Mouse (Mus musculus): ENCODE measurements at regions not wholly inside any gene's neighbourhood (a gene's known extent, or its start where the extent isn't known, plus 50 kb on each side); places are given as distances from the start of the nearest gene placed in this dataset.

DNA sequence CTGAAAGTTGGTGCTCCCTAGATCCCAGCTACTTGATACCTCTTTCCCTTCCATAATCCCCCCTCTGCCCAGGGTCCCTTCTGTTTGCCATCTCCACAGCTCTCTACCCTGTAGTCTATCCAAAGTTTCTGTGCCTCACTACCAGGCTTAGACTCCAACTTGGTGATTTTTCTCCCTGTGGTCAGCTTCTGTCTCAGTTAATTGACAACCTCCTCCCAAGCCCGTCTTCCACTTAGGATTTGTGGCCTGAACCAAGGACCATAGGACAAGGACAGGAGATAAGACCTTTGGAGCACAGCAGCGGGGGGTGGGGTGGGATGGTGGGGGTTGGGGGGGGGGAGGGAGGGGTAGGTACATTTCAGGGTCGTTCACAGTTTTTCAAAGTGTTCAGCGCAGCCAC is 371.3 kb downstream of the Eipr1 start:
- DNase-seq (ENCODE audit: low spot score) = no peak

DNA sequence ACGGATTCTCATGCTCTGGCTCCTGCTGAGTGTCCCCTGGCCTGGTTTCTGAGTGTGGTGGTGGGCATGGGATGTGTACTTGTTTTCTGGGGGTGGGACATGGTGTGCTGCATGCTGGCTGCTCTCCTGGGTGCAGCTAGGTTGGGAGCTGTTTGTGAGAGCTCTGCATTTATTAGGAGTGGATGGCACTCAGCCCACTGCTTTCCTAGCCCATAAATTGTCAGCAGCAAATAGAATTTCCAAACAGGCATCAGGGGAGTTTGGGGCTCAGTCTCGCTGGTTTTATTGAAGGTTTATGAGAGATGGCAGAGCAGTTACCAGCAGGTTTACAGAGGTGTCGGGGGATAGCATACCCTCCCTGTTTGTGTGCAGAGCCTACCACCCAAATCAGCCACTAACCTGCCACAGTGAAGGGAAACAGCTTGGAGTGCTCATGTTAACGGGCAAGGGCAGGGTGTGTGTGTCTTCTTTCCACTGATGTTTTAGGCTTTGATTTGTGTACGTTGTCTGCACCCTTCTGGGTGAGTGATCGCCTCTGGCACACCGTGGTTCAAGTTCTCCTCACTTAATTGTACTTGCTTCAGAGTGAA is 372.6 kb downstream of the Eipr1 start:
- no peak for DNase-seq (ENCODE audit: low spot score)

DNA sequence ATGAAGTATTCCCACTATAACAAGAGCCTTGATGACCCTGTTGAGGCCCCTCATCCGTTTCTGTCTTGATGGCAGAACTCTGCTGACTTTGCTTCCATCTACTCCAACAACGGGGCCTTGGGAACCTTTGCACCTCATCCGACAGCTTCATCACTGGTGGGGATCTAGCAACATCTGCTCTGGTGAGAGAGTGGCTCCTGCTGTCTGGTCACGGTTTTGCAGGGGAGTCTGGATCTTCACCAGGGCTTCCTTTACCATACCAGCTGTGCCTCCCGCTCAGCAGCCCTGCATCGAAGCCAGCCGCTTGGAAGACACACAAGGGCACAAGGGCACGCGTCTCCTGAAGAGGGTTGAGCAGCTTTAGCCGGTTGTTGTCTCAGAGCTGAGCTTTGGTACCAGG is 377.2 kb downstream of the Eipr1 start:
- no peak for DNase-seq (ENCODE audit: low spot score)

DNA sequence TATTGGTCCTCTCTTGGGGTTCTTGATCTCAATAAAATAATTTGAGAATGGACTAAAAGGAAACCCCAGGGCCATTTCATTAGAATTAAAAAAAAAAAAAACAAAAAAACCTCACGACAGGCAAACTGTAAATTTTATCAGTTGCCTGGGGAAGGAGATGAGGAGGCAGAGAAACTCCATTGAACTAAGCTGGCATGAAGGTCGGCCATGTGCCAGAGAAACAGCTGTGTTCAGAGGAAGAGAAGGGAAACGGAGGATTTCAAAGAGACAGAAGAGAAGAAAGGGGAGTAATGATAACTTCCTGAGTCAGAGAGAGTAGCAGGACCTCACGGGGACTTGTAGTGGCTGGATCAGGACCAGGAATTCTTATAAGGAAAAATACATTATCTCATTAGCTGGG is 377.7 kb downstream of the Eipr1 start:
- no peak for DNase-seq (ENCODE audit: low spot score)

DNA sequence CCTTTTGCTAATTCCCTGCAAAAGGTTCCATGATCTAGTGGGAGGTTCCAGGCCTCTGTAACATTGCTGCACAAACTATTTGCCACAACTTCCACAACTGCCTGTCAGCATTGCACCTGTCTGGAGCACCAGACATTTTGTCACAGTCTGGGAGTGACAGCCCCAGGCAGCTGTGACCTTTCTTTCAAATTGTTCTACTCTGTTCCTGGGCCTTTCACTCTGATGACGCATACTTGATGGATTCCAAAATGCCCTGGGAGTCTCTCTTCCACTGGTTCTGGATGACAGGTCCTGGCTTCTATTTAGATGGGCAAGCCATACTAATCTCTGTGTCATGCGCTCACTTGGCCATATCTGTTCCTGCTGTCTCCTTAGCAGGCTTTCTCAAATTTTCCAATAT is 382.7 kb downstream of the Eipr1 start:
- no peak for DNase-seq (ENCODE audit: low spot score)

DNA sequence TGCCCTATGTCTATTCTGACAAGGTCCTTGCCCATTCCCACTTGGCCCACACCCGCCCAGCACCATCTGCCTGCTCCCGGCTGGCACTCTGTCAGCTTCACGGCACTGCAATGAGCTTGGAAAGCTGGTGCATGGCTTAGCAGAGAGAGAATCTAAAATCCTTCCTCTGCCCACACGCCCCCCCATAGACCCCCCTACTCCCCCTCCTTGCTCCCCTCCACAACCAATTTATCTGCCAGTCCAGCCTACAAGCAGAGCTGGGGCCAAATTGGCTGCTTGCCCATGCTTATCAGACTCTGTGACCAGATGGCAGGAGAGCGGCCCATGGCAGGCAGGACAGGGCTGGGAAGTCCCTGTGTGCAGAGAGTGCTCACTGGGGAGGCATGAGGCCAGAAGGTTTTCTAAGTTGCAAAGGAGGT is 385.3 kb downstream of the Eipr1 start:
- peak; percentile 70 for DNase-seq (ENCODE audit: low spot score)

DNA sequence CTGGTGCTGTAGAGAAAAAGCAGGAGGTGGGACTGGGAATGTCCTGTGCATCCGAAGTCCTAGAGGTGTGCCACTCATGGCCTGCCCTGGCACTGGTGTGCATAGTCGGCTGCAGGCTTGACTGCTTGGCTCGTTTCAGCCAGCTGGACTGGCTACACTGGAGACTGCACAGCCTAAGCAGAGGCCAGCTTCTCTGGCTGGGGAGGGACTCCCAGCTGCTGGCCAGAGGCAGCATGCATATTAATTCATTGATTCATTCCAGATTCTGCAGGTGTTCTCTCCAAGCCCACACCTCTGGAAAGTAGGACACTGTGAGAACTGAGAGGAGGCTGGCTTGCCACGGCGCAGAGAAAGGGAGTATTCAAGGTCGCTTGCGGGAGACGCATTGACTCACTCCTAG is 385.9 kb downstream of the Eipr1 start:
- no peak for DNase-seq (ENCODE audit: low spot score)

DNA sequence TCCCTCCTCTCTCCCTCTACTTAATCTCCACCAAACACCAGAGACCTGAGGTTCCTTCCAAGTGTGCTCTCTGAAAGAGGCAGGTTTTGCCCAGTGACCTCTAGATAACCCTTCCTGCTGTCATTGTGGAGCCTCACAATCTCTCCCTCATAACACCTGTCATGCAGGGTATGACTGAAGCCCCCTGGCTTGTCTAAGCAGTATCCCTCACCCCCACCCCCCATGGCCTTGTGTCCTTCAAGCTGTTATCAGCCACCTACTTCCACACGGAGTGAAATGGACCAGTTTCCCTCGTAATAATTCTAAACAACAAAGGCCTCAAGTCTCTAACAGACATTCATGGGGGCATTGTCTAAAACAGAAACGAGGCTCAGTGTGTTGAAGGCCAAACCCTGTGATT is 387.6 kb upstream of the Myt1l start:
- DNase-seq (ENCODE audit: low spot score) = no peak

DNA sequence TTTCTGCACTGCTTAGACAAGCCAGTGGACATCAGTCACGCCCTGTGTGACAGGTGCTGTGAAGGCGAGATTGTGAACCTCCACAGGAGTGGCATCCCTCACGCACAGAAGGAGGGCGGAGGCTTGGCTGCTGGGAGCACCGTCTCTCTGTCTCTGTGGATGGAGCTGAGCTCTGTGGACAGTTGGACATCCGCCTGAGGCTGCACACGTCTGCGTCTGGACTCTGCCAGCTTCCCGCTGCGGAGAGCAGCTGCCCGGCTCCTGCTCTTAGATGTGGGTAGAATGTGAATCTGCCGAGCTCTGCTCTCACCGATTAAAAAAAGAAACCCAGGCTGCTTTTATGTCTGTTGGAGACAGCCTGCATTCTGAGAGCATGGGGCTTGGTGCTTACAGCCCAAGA is 387.1 kb upstream of the Myt1l start:
- no peak for DNase-seq (ENCODE audit: low spot score)

DNA sequence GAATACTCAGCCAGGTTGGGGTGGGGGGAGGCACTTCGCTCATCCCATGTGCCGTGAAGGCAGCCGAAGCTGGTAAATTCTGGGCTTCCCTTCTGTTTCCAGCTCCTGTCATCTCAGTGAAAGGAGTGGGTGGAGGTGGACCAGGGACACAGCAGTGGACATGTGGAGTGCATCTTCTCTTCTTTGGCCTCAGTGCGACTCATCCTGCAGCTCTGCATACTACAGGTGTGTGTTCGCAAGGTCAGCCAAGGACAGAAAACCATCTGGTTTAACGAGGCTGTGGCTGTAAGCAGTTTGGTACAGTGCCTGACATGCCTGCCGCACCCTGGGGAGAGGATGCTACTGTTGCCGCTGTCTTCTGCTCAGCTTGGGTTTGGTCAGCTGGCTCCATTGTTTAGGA is 386.3 kb upstream of the Myt1l start:
- DNase-seq (ENCODE audit: low spot score) = no peak

DNA sequence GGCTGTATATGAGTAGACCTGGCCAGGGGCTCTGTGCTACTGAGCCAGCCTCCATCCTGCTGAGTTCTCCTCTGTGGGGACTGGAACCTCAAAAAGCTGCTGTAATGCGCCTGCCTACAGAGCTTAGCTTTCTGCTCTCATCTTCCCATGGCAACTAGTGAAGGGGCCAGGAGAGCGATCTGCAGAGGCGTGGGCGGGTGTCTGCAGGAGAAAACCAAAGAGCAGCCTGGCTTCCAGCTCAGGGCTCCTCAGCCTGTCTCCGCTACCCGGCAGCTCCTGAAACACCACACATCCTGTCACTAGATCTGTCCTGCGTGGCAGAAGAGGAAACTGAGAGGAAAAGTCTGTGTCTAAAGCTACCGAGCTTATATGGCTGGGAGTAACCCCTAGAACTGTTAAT is 384.9 kb upstream of the Myt1l start:
- no peak for DNase-seq (ENCODE audit: low spot score)

DNA sequence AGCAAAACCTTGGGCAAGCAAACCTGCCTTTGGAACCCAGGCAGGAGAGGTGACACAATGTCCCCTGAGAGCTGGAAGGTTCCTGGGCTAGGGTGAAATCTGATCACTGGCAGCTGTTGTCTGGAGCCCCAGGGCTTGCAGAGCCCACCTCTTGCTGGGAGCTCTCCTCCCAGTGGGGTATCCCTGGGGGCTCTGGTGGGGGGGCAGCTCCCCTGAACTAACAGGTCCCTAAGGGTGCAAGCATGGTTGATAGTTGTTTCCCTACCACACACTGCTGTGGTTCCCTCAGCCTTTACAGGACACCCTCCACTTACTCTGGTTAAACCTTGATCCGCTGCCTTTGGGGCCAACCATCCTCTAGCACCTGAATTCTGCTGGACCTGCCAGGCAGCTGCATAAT is 367.3 kb upstream of the Myt1l start:
- DNase-seq (ENCODE audit: low spot score) = no peak

DNA sequence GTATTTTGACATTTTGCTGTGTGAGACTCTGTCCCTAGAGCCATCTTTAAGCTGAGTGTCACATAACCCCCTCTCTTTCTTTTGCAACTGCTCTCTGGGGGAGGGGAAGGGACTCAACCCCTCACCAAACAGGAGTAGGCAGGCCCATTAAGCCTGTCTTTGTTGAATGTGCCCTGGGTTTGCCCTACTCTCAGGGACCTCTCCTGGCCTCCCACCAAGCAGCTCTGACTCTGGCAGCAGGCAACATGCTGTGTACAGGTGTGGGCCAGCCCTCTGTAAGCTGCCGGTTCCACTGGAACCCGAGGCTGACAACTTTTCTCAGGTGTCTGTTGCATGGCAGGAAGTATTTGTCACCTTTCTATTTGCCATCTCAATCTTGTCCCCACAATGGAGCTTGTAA is 366.6 kb upstream of the Myt1l start:
- DNase-seq (ENCODE audit: low spot score) = no peak

DNA sequence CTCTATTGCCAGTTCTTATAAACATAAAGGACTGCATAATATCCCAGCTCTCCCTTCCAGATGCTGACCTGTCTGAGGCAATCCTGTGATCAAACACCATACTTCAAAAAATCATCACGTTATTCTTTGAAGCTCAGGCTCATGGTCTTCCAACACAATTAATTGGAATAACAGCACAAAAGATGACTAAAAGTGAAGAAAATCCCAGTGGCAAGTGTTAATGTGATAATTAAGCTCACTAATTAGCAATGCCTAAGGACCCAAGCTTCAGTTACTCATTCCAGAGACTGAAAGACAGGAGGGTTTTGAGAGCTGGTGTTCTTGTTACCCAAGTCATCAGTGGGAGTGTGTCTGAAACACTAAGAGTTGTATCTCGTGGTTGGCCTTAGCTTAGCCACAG is 363.5 kb upstream of the Myt1l start:
- no peak for DNase-seq (ENCODE audit: low spot score)

DNA sequence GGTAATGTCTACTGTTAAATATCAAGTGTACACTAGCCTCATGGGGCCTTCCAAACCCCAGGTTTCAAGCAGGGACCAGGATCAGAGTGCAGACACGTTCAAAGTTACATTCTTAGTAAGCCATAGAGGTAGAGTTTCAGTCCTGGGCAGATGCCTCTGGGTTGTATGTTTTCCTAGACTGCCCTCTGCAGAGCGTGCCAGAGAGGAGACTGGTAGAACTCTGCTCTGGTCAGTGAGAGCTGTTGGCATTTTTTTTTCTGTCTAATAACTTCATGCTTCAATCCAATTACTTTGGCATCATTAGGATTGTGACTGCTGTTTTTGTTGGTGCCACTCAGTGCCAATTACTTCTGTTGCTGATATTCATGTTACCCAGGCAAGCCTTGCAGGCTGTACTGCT is 361.9 kb upstream of the Myt1l start:
- no peak for DNase-seq (ENCODE audit: low spot score)

DNA sequence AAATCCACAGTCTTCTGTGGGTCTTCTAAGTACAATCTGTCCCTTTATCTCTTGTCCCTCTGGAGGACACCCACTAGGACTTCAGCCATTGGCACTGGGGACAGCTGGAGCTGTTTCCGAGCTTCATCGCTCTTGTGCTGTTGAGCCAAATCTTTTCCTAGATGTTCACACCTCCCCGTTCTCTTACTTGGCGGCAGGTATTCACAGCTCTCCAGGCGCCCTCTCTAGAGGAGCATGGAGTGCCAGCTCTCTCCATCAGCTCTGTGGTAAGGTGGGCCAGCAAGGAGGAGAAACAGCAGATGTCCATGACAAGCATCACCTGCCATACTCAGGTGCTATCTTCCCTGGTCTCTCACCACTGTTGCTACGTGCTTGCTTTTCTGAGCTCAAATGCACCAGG is 360.3 kb upstream of the Myt1l start:
- no peak for DNase-seq (ENCODE audit: low spot score)

DNA sequence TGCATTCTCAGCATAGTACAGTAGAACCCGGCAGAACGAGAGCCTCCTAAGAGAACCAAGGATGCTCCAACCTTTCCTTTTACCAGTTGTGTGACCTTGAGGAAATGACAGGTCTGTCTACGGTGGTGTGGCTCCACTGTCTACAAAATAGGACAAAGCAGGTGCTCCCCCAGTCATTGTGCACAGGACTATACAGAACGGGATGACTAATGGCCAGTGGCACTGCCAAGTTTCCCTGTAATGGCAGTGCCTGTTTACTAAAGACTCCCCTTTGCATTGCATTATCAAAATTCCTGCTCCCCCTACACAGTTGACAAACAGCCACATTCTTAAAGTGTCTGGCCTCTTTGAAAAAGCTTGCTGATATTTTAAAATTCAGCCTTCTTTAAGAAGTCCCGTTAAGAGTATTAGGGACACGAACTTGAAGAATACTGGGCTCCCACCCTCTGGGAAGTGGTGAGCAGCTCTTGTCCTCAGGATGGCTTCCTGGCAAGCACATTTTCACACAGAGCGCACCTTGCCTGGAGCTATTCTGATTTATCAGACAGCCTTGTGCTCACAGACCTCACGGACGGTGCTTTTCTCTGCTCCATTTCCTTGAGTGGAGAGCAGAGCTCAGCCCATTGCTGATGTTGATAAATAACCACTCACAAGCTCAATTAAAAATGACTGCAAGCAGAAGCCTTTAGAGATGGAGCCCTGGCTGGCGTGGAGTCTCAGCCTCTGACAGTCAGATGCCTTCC is 352.3 kb upstream of the Myt1l start:
- DNase-seq (ENCODE audit: low spot score) = no peak

DNA sequence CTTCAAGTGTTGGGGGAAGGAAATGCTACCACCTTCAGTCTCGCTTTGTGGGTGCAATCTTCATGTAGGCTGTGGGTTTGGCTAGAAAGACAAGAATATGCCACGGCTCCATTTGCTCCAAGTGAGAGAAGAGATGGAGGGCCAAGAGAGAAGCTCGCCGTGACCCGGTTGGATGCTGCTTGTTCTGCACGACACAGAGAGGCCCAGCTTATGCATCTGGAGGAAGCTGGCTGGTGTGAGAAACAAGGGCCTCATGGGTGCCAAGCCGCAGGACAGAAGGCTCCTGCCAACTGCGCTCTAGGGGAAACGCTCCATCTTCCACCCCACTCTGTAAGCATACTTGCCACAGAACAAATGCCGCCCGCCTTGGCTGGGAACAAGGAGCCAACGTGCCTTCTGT is 351.0 kb upstream of the Myt1l start:
- no peak for DNase-seq (ENCODE audit: low spot score)

DNA sequence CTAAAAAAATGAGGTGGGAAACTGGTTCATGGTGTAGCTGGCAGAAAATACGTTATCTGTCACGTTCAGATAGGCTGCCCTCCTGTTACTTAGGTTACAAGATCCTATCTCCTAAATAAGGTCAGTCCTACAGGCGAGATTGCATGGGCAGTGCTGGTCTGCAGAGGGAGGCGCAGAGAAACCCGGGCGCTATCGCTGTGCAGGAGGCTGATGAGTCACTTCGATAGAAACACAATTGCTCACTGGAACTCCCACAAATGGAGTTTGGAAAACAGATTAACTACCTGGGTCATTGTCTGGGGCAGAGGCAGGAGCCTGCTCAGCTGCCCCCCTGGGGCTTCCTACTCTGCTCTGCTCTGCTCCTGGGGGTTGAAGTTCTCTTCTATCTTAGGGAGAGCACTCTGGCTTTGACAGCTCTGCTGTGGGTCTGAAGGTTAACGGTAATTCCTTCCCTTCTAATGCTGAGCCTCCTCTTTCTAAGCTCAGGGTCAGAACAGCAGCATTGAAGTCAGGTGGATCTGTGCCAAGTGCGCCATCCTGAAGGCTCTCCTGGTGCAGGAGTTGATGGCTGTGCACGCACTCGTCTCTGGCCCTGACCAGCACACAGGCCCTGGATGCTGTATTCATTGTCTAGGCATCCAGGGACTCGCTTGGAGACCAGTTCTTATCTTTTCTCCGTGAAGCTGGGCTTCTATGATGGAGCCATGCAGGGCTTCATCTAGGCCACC is 349.9 kb upstream of the Myt1l start:
- peak; percentile 6 for DNase-seq (ENCODE audit: low spot score)

DNA sequence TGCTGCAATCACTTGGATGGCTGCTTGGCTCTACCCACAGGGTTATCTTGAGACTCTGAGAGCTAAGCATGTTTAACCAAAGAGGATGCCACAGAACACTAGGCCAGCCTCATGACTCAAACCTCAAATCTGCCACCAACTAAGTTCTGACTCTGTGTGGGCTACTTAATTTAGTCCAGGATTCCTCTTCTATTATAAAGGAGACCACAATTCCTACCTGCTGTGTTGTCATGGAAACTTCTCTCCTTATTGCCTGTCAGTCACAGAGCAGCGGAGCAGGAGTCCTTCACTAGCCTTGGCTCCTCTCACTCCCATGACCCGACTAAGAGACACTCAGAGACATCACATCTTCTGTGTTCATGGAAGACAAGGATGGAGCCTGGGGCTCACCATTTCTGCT is 348.8 kb upstream of the Myt1l start:
- no peak for DNase-seq (ENCODE audit: low spot score)

DNA sequence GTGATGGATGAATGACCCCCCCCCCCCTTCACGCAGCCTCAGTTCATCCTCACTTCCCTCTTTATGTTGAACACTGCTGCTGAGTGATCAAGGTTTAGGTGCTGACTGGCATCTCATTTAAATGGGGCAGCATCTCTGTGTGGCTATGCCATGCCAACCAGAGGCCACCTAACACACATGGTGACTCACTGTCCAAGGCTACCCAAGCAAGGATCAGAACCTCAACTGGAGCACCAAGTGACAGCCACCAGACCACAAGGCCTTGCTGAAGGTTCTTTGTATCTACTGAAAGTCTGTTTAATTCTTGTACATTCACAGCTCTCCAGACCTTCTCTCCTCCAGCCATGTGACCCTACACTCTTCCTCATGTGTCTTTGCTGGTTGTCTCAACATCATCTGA is 347.6 kb upstream of the Myt1l start:
- no peak for DNase-seq (ENCODE audit: low spot score)

DNA sequence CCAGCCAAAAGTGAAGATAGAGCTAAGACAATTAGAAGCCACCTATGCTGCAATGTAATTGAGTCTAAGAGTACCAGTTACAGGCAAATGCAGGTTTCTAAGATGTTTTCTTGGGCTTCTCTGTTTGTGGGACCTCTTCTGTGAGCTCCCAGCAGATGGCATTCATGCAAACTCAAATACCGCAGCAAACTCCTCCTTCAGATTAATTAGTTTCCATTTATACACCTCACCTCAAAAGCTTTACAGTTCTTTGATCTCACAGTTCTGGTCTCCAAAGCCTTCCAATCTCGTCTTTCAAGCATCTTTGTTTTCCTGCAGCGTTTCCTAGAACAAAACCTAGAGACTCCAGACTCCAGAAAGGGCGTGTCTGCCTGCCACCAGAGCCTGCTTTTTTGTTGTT is 340.6 kb upstream of the Myt1l start:
- DNase-seq (ENCODE audit: low spot score) = no peak

DNA sequence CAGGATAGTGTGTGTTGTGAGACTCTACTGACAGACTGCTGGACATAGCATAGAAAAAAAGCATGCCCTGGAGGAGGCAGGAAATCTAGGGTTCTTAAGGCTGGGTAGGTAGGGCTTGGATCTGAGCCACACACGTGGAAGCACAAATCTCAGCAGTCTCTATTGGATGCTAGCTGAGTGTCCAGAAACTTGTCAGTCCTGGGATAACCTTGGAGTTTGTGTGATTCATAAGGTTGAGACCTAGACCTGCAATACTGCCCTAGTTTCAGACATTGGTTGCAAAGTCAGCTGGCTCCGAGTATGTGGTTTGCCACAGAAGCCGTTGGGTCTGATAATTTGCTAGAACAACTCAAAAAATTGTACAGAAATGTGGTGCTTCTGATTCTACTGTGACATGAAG is 335.8 kb upstream of the Myt1l start:
- DNase-seq (ENCODE audit: low spot score) = no peak

DNA sequence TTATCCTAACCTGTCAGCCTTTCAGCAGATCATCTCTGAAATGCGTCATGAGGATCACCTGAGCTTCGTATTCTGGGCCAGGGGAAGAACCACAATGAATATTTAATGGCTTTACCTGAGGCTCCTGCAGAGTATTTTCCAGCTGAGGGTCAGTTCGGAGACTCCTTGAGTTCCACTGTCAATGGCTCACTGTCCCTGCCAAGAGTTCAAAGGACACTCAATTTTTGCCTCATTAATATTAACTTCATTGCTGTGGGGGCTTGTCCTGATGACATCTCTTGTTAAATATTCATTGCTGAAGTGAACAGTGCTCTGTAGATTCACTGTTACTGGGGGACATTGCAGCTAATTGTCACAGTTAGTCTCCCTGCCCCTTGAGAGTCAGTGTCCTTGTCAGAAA is 316.2 kb upstream of the Myt1l start:
- DNase-seq (ENCODE audit: low spot score) = no peak

Data from testis, postnatal 14 days (tissue).